Mouse (Mus musculus) liver, embryonic 14.5 days (tissue): ENCODE data around the gene 4932438H23Rik. TPM values are rescaled to one million over a fixed set of nuclear protein-coding genes. Genes with fewer than 3 reads are reported as not detected.

Experiments used
- ATAC-seq: fragments of 200-750 bp; cut with Nextera tagmentation; 2 replicates; pipeline ENCODE4 v1.8.0; 2017; ENCODE audit warnings: moderate number of reproducible peaks, mild to moderate bottlenecking, moderate library complexity; ENCODE audit not compliant: insufficient read depth
- DNase-seq, 3 experiments: peaks; one replicate each; pipeline ENCODE4 v3.0.0-alpha.2; 2012 to 2013; ENCODE audit warnings: low read depth in 3 of 3, low spot score in 3 of 3
- H3K27ac ChIP-seq: fragments of 300-500 bp; sonication (generic); 2 replicates; pipeline ENCODE4 v1.5.1; 2014; ENCODE audit warnings: moderate library complexity, mild to moderate bottlenecking, control low read depth, inconsistent platforms
- H3K27me3 ChIP-seq: fragments of 300-500 bp; sonication (generic); 2 replicates; pipeline ENCODE4 v1.6.1; 2014; ENCODE audit warnings: mild to moderate bottlenecking, low read length, moderate library complexity; ENCODE audit not compliant: control insufficient read depth, insufficient read depth
- H3K36me3 ChIP-seq: fragments of 300-500 bp; sonication (generic); replicated peaks from 2 replicates; pipeline ENCODE4 v1.6.1; 2014; ENCODE audit warnings: low read depth; ENCODE audit not compliant: control insufficient read depth, insufficient read depth
- H3K4me1 ChIP-seq, 2 experiments: fragments of 200-500 bp in 1 of 2; fragments of 300-500 bp in 1 of 2; sonication (generic) in 1 of 2; replicated peaks; 2 replicates each; pipeline ENCODE4 v1.6.1; 2012 to 2014; ENCODE audit warnings: antibody characterized with exemption in 1 of 2, inconsistent platforms in 1 of 2, low read length in 1 of 2; ENCODE audit not compliant: control insufficient read depth in 2 of 2, insufficient read depth in 2 of 2
- H3K4me2 ChIP-seq: fragments of 300-500 bp; sonication (generic); 2 replicates; pipeline ENCODE4 v1.6.1; 2014; ENCODE audit warnings: low read depth, mild to moderate bottlenecking, control low read depth, moderate library complexity
- H3K4me3 ChIP-seq, 2 experiments: fragments of 200-500 bp in 1 of 2; fragments of 300-500 bp in 1 of 2; sonication (generic) in 1 of 2; 2 replicates each; pipeline ENCODE4 v1.5.1; 2012 to 2014; ENCODE audit warnings: low read depth in 2 of 2, low read length in 2 of 2, mild to moderate bottlenecking in 2 of 2, control low read depth in 1 of 2, inconsistent platforms in 1 of 2, moderate library complexity in 1 of 2; ENCODE audit not compliant: insufficient read depth in 1 of 2
- H3K9ac ChIP-seq: fragments of 300-500 bp; sonication (generic); replicated peaks from 2 replicates; pipeline ENCODE4 v1.6.1; 2014; ENCODE audit warnings: mild to moderate bottlenecking, control low read depth, moderate library complexity
- H3K9me3 ChIP-seq: fragments of 300-500 bp; sonication (generic); 2 replicates; pipeline ENCODE4 v1.6.1; 2016; ENCODE audit warnings: low read length, mixed read lengths; ENCODE audit not compliant: control insufficient read depth
- CTCF ChIP-seq: IDR thresholded peaks from 2 replicates; pipeline ENCODE4 v1.5.1; 2016; ENCODE audit warnings: antibody characterized with exemption, low read depth, control low read depth
- EP300 ChIP-seq: IDR thresholded peaks from 2 replicates; pipeline ENCODE4 v1.6.1; 2016; ENCODE audit warnings: antibody characterized with exemption, low read depth
- WGBS: fragments of 180-500 bp; shearing (Covaris S2); extraction: QIAGEN DNeasy Blood & Tissue Kit; methylation state at CpG from one replicate; pipeline ENCODE4 v1.1.7; 2014; ENCODE audit not compliant: insufficient replicate concordance; 5-methylcytosine and 5-hydroxymethylcytosine counted together
- polyA plus RNA-seq, 2 experiments: library from polyadenylated mRNA; depleted of rRNA in 1 of 2; stranded (reverse) in 1 of 2; unstranded in 1 of 2; fragments of >200 nt; fragmentation: Nextera tagmentation in 1 of 2; extraction: Ambion mirVana in 1 of 2; gene quantifications; 2 replicates each; pipeline versions ENCODE4 v1.2.1 to v1.2.3; 2012 to 2014

Gene 4932438H23Rik
- polyA plus RNA-seq, 2 experiments: not detected

DNA sequence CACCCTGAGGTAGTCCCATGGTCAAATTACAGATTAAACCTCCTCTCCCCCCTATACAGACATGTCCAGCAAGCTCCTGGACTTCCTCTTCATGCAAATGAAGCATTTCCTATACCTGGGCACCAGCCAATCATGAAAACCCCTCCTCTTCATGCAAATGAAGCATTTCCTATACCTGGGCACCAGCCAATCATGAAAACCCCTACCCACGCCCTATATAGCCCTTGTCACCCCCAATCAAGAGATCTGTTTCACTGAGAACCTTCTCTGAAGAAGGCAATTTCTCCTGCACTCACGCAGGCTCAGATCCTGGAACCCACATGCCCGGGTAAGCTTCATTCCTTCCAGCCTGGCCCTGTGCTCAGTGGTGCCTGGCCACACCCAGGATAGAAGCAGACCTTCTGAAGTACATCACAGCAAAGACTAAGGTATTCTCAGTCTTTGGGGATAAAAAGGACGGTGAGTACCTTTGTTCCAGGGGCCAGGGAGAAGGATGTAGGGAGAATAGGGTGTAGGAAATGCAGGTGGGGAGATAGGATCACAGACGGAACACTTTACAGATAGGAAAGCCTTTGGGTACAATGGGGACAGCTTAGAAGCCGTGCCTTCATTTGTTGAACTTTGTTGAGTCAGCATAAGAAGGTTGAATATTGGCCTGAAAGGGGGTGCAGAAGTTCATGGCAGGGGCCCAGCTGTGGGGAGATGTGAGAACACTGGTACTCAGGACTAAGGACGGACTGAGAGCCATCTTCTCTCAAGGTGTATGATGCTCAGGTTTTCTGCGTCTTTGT is 32.0 kb upstream of the 4932438H23Rik start:
- Histone ChIP-seq H3K36me3 (no peaks in the 10 kb centered on the region), H3K9me3 (no peaks in the 10 kb centered on the region), H3K4me3 (no peak overlapping the region), H3K4me1 (no peaks in the 10 kb centered on the region), H3K9ac (no peak overlapping the region), H3K27ac (no peak overlapping the region), H3K4me2 (no peak overlapping the region), H3K27me3 (no peaks in the 10 kb centered on the region; the same call in 1 of the 2 replicates)
- 55% methylated on average over 8 of the region's 8 CpGs for WGBS
- no peak for ATAC-seq
- DNase-seq: no peak
- TF ChIP-seq CTCF (no peak), EP300 (no peak)

DNA sequence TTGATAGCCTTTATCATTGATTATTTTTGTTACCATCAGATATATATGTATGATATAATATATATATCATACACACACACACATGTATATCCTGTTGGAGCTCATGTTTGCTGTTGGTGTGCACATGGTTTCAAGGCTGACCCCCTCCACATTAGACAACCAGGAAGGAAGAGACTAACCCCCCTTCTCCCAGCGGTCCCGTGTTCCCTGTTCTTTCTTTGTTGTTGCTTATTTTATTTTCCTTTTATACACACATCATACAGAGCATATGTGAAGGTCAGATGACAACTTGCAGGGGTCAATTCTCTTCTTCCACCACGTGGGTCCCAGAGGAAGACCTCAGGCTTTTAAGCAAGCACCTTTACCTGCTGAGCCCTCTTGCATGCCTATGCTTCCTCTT is 29.3 kb upstream of the 4932438H23Rik start:
- Histone ChIP-seq H3K27me3 (no peaks in the 10 kb centered on the region), H3K9ac (no peak overlapping the region), H3K4me3 (no peak overlapping the region), H3K36me3 (no peaks in the 10 kb centered on the region), H3K27ac (no peak overlapping the region), H3K9me3 (no peaks in the 10 kb centered on the region), H3K4me2 (no peak overlapping the region), H3K4me1 (no peaks in the 10 kb centered on the region)
- WGBS: 55% methylated on average over 3 of the region's 3 CpGs
- no peak for ATAC-seq
- no peak for DNase-seq
- no peak for TF ChIP-seq CTCF
- TF ChIP-seq EP300: no peak

DNA sequence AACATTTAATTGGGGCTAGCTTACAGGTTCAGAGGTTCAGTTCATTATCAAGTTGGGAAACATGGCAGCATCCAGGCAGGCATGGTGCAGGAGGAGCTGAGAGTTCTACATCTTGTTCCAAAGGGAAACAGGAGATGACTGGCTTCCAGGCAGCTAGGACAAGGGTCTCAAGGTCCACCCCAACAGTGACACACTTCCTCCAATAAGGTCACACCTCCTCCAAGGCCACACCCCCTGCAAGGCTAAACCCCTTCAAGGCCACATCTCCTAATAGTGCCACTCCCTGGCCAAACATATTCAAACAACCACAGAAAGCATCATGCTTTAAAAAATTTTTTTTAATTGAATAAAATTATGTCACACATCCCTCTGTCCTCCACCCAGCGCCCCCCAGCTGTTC is 28.9 kb upstream of the 4932438H23Rik start:
- H3K36me3 ChIP-seq: no peaks in the 10 kb centered on the region
- H3K27ac ChIP-seq: no peak overlapping the region
- no peaks in the 10 kb centered on the region for H3K4me1 ChIP-seq
- DNase-seq (no peak), ATAC-seq (no peak)
- H3K9ac ChIP-seq: no peak overlapping the region
- WGBS: 38% methylated on average over 1 of the region's 1 CpGs
- no peak for TF ChIP-seq CTCF
- no peak for TF ChIP-seq EP300
- H3K27me3 ChIP-seq: no peaks in the 10 kb centered on the region
- H3K4me3 ChIP-seq: no peak overlapping the region
- no peak overlapping the region for H3K4me2 ChIP-seq
- no peaks in the 10 kb centered on the region for H3K9me3 ChIP-seq

DNA sequence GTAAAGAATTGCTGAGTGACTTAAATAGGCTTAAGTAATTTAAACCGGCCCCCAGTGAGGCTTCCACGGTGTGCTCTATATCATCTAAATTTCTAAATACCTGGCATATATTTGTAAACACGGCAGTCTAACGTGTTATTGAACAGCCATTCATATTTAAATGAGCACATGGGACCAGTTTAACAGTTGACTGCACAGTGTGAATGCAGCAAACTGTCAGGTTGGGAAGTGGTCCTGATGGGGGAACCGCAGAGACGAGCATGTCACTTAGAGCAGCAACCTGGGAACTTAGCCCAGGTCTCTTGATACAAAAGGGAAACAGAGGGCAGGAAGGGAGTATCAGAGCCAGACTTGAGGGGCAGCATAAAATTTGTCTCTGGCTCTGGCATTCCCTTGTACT is 25.0 kb upstream of the 4932438H23Rik start:
- Histone ChIP-seq H3K9me3 (no peaks in the 10 kb centered on the region), H3K9ac (no peak overlapping the region), H3K4me1 (peaks cover 5 to 8% of the 10 kb centered on the region in 2 experiments), H3K27me3 (no peaks in the 10 kb centered on the region), H3K4me3 (no peak overlapping the region), H3K27ac (no peak overlapping the region), H3K4me2 (no peak overlapping the region), H3K36me3 (no peaks in the 10 kb centered on the region)
- ATAC-seq: no peak
- TF ChIP-seq EP300 (no peak), CTCF (no peak)
- WGBS: 70% methylated on average over 6 of the region's 6 CpGs
- no peak for DNase-seq

DNA sequence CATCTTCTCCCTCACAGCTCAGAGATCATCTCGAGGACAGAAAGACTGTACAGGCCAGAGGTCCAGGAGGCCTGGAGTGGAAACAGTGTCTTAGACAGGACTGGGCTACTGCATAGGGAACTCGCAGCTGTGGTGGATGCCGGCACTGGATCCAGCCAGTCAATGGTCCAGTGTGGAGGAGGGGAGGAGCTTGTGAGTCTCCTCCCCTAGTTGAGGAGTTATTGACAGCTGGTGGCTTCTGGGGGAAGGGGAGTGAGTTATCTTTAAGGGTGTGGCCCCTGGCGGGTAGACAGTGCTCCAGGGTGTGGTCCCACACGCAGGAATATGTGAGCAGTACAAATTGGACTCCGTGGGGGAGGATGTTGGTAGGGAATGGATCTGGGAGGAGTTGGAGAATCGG is 21.8 kb upstream of the 4932438H23Rik start:
- H3K4me3 ChIP-seq: no peak overlapping the region
- no peak overlapping the region for H3K4me2 ChIP-seq
- H3K4me1 ChIP-seq: peaks cover 5 to 8% of the 10 kb centered on the region in 2 experiments
- DNase-seq: peak in 1 of 3 experiments; percentile 1
- WGBS: 54% methylated on average over 7 of the region's 7 CpGs
- no peak overlapping the region for H3K9ac ChIP-seq
- no peaks in the 10 kb centered on the region for H3K9me3 ChIP-seq
- no peak overlapping the region for H3K27ac ChIP-seq
- peak; percentile 59 for ATAC-seq
- H3K36me3 ChIP-seq: no peaks in the 10 kb centered on the region
- no peaks in the 10 kb centered on the region for H3K27me3 ChIP-seq
- no peak for TF ChIP-seq EP300
- TF ChIP-seq CTCF: no peak
